Mouse (Mus musculus) heart, adult 2 months (tissue): ENCODE measurements around the gene Mrpl14.

Experiments
- CTCF ChIP-seq: fragments of 200-600 bp; IDR thresholded peaks from 2 replicates; pipeline ENCODE4 v1.8.1; 2022; ENCODE audit warnings: antibody characterized with exemption, mild to moderate bottlenecking, moderate library complexity
- POLR2A ChIP-seq: fragments of 200-500 bp; IDR thresholded peaks from 2 replicates; pipeline ENCODE4 v1.6.1; 2011; ENCODE audit warnings: mild to moderate bottlenecking, low read depth, low read length, control low read depth; ENCODE audit not compliant: insufficient read depth

GRCm38 (mm10) chr17:45667481-45667880 is 18.6 kb upstream of the Mrpl14 start:
- TF ChIP-seq CTCF = no peak
- no peak for TF ChIP-seq POLR2A
